Mouse (Mus musculus) heart, embryonic 16.5 days (tissue): ENCODE measurements at regions not wholly inside any gene's neighbourhood (a gene's known extent, or its start where the extent isn't known, plus 50 kb on each side); places are given as distances from the start of the nearest gene placed in this dataset.

Source experiments
- ATAC-seq: fragments of 200-750 bp; cut with Nextera tagmentation; replicated peaks from 2 replicates; pipeline ENCODE4 v1.8.0; 2017; ENCODE audit warnings: moderate number of reproducible peaks; ENCODE audit not compliant: insufficient read depth, low FRiP score; ENCODE audit errors: extremely low read depth
- H3K27ac ChIP-seq: fragments of 300-500 bp; sonication (generic); 2 replicates; pipeline ENCODE4 v1.5.1; 2014; ENCODE audit warnings: mild to moderate bottlenecking, low read length, control low read depth, moderate library complexity
- H3K27me3 ChIP-seq: fragments of 300-500 bp; sonication (generic); 2 replicates; pipeline ENCODE4 v1.6.1; 2014; ENCODE audit warnings: low read length, mixed read lengths; ENCODE audit not compliant: control insufficient read depth, insufficient read depth
- H3K36me3 ChIP-seq: fragments of 300-500 bp; sonication (generic); 2 replicates; pipeline ENCODE4 v1.6.1; 2014; ENCODE audit not compliant: control insufficient read depth, insufficient read depth
- H3K4me1 ChIP-seq: fragments of 300-500 bp; sonication (generic); 2 replicates; pipeline ENCODE4 v1.6.1; 2014; ENCODE audit warnings: low read length, mixed read lengths; ENCODE audit not compliant: control insufficient read depth, insufficient read depth
- H3K4me2 ChIP-seq: fragments of 300-500 bp; sonication (generic); 2 replicates; pipeline ENCODE4 v1.6.1; 2014; ENCODE audit warnings: low read depth, mild to moderate bottlenecking, control low read depth, low read length
- H3K4me3 ChIP-seq: fragments of 300-500 bp; sonication (generic); 2 replicates; pipeline ENCODE4 v1.5.1; 2014; ENCODE audit warnings: mild to moderate bottlenecking, control low read depth, low read length
- H3K9ac ChIP-seq: fragments of 300-500 bp; sonication (generic); 2 replicates; pipeline ENCODE4 v1.6.1; 2014; ENCODE audit warnings: low read length, control low read depth
- H3K9me3 ChIP-seq: fragments of 300-500 bp; sonication (generic); replicated peaks from 2 replicates; pipeline ENCODE4 v1.6.1; 2016; ENCODE audit warnings: low read length; ENCODE audit not compliant: control insufficient read depth
- WGBS: fragments of 180-500 bp; shearing (Covaris S2); extraction: QIAGEN DNeasy Blood & Tissue Kit; methylation state at CpG from one replicate; pipeline ENCODE4 v1.1.7; 2014; 5-methylcytosine and 5-hydroxymethylcytosine counted together

- H3K27ac ChIP-seq: no peak overlapping the region
- H3K4me3 ChIP-seq: no peak overlapping the region
- H3K4me1 ChIP-seq: no peaks in the 10 kb centered on the region
- 88% methylated on average over 6 of the region's 6 CpGs for WGBS
- H3K27me3 ChIP-seq: no peaks in the 10 kb centered on the region
- H3K36me3 ChIP-seq: no peaks in the 10 kb centered on the region
- no peak overlapping the region for H3K9ac ChIP-seq
- H3K9me3 ChIP-seq: no peaks in the 10 kb centered on the region
- H3K4me2 ChIP-seq: no peak overlapping the region
- ATAC-seq: no peak
These were observed 273.2 kb upstream of the Klf4 start for GRCm38 (mm10) chr4:55805255-55806051.

- no peaks in the 10 kb centered on the region for H3K9me3 ChIP-seq
- no peak overlapping the region for H3K9ac ChIP-seq
- ATAC-seq: no peak
- no peaks in the 10 kb centered on the region for H3K36me3 ChIP-seq
- no peak overlapping the region for H3K27ac ChIP-seq
- H3K4me3 ChIP-seq: no peak overlapping the region
- H3K27me3 ChIP-seq: no peaks in the 10 kb centered on the region
- H3K4me1 ChIP-seq: no peaks in the 10 kb centered on the region
- H3K4me2 ChIP-seq: no peak overlapping the region
- 87% methylated on average over 4 of the region's 4 CpGs for WGBS
These were observed 269.8 kb upstream of the Klf4 start for GRCm38 (mm10) chr4:55802101-55802500.

- Histone ChIP-seq H3K27ac (no peak overlapping the region), H3K4me3 (no peak overlapping the region)
- no peak for ATAC-seq
These were observed 265.8 kb upstream of the Klf4 start for GRCm38 (mm10) chr4:55798099-55798498.

GRCm38 (mm10) chr4:55781329-55781847, 249.1 kb upstream of the Klf4 start:
- Histone ChIP-seq H3K27me3 (no peaks in the 10 kb centered on the region), H3K4me1 (no peaks in the 10 kb centered on the region), H3K4me2 (no peak overlapping the region), H3K4me3 (no peak overlapping the region), H3K9me3 (no peaks in the 10 kb centered on the region), H3K36me3 (no peaks in the 10 kb centered on the region), H3K9ac (no peak overlapping the region), H3K27ac (no peak overlapping the region)
- ATAC-seq: no peak

More at GRCm38 (mm10) chr4:55798099-55798498, 265.8 kb upstream of the Klf4 start:
- Histone ChIP-seq H3K36me3 (no peaks in the 10 kb centered on the region), H3K9ac (no peak overlapping the region), H3K9me3 (no peaks in the 10 kb centered on the region), H3K27me3 (no peaks in the 10 kb centered on the region), H3K4me1 (no peaks in the 10 kb centered on the region), H3K4me2 (no peak overlapping the region)
- 62% methylated on average over 6 of the region's 6 CpGs for WGBS

- Histone ChIP-seq H3K9me3 (no peaks in the 10 kb centered on the region), H3K36me3 (no peaks in the 10 kb centered on the region), H3K27me3 (no peaks in the 10 kb centered on the region), H3K4me2 (no peak overlapping the region), H3K9ac (no peak overlapping the region), H3K27ac (no peak overlapping the region), H3K4me1 (no peaks in the 10 kb centered on the region), H3K4me3 (no peak overlapping the region)
- 75% methylated on average over 4 of the region's 4 CpGs for whole genome bisulfite sequencing
- no peak for ATAC-seq
These were observed 247.3 kb upstream of the Klf4 start for GRCm38 (mm10) chr4:55779581-55779980.

GRCm38 (mm10) chr4:55775858-55776257, 243.6 kb upstream of the Klf4 start:
- H3K4me2 ChIP-seq: no peak overlapping the region

GRCm38 (mm10) chr4:55774571-55774970, 242.3 kb upstream of the Klf4 start:
- Histone ChIP-seq H3K27me3 (no peaks in the 10 kb centered on the region), H3K4me2 (no peak overlapping the region), H3K4me3 (no peak overlapping the region), H3K9me3 (no peaks in the 10 kb centered on the region), H3K9ac (no peak overlapping the region), H3K36me3 (no peaks in the 10 kb centered on the region), H3K4me1 (no peaks in the 10 kb centered on the region), H3K27ac (no peak overlapping the region)
- ATAC-seq: no peak
- WGBS: 82% methylated on average over 4 of the region's 4 CpGs

More at GRCm38 (mm10) chr4:55775858-55776257, 243.6 kb upstream of the Klf4 start:
- no peaks in the 10 kb centered on the region for H3K36me3 ChIP-seq
- H3K27ac ChIP-seq: no peak overlapping the region
- no peak for ATAC-seq
- no peak overlapping the region for H3K4me3 ChIP-seq
- H3K9ac ChIP-seq: no peak overlapping the region
- no peaks in the 10 kb centered on the region for H3K27me3 ChIP-seq
- H3K9me3 ChIP-seq: no peaks in the 10 kb centered on the region
- no peaks in the 10 kb centered on the region for H3K4me1 ChIP-seq
- 57% methylated on average over 7 of the region's 7 CpGs for WGBS

GRCm38 (mm10) chr4:55769656-55770055, 237.4 kb upstream of the Klf4 start:
- H3K9ac ChIP-seq: no peak overlapping the region
- no peak overlapping the region for H3K27ac ChIP-seq
- H3K36me3 ChIP-seq: no peaks in the 10 kb centered on the region
- no peak for ATAC-seq
- no peaks in the 10 kb centered on the region for H3K9me3 ChIP-seq
- 79% methylated on average over 3 of the region's 3 CpGs for WGBS
- no peak overlapping the region for H3K4me3 ChIP-seq
- H3K4me2 ChIP-seq: no peak overlapping the region
- no peaks in the 10 kb centered on the region for H3K4me1 ChIP-seq
- no peaks in the 10 kb centered on the region for H3K27me3 ChIP-seq

- 82% methylated on average over 6 of the region's 6 CpGs for WGBS
- ATAC-seq: no peak
These were observed 236.1 kb upstream of the Klf4 start for GRCm38 (mm10) chr4:55768325-55768724.

More at GRCm38 (mm10) chr4:55768325-55768724, 236.1 kb upstream of the Klf4 start:
- Histone ChIP-seq H3K4me2 (no peak overlapping the region), H3K27ac (no peak overlapping the region), H3K9me3 (no peaks in the 10 kb centered on the region), H3K4me1 (no peaks in the 10 kb centered on the region), H3K36me3 (no peaks in the 10 kb centered on the region), H3K27me3 (no peaks in the 10 kb centered on the region), H3K4me3 (no peak overlapping the region), H3K9ac (no peak overlapping the region)
